Mouse (Mus musculus): ENCODE results near the gene Ankrd13a. TPM values are rescaled to one million over a fixed set of nuclear protein-coding genes. Genes with fewer than 3 reads are reported as not detected.

Gene Ankrd13a
- 54.6 and 74.8 TPM in 2 replicates for polyA plus RNA-seq (2012; rRNA removed; ENCODE audit: low replicate concordance)

DNA sequence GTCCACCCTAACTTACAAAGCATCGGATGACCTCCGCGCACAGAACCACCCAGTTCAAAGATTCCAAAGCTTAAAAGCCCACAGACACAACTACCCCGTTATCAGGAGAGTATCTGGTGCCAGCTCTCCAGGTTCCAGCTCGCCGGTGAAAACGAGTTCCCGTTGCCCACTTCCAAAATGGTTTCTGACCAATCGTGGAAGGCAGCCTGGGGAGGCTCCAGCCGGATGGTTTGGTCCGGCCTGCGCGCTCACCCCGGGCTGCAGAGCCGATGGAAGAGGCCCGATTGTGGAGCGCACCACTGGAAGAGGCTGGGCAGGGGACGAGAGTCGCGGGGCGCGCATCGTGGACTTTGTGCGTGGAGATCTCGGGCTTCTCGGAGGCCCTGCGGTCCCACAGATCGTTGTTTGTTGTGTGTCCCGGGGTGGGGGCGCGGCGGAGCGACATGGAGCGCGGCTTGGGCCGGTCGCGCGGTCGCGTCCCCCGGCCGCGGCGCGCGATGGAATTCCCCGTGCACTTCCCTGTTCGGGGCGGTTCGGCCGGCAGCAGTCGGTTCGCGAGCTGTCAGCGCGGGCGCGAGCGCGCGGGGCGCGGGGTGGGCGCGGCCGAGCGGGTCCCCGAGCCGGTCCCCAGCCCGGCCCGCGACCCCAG is at the start of gene Ankrd13a:
Ankrd13a (plus strand) TSS at position 275 of the 649 bp plus-strand sequence.

DNA sequence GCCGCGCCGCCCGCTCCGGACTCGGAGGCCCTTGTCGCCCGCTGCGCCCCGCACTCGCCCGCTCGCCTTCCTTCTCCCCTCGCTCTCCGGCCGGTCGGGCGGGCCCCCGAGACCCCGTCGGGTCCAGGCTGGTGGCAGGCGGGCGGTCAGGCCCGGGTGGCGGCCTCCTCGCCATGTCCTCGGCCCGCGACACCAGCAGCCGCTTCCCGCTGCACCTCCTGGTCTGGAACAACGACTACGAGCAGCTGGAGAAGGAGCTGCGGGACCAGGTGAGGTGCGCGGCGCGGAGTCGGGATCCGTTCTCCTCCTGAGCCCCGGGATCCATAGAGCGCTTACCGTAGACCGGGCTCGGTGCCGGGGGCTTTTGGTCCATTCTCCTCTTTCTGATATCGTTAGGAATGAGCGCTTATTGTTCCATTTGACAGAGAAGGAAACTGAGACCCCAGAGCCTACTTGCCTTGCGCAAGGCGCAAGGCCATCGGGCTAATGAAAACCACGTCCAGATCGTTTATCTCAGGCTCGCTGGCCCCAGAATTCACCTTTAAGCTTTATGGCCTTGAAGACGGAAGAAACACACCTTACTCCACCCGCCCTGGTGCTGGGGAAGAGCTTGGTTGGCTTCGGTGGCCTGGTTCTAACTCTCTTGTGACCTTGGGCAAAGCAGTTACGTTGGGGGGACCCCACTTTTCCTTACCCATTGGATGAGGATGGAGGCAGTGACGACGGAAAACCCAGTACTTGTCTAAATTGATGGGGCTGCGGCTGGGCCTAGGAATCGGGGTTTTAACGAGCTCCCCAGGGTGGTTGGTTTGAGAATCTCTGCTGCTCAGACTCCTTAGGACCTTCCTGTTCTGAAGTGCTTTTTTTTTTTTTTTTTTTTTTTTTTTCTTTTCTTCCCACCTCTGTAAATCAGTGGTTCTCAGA is 841 bp downstream of the Ankrd13a start, which contains the start of gene Git2:
Git2 (minus strand) TSS at position 462 of the 924 bp plus-strand sequence.

DNA sequence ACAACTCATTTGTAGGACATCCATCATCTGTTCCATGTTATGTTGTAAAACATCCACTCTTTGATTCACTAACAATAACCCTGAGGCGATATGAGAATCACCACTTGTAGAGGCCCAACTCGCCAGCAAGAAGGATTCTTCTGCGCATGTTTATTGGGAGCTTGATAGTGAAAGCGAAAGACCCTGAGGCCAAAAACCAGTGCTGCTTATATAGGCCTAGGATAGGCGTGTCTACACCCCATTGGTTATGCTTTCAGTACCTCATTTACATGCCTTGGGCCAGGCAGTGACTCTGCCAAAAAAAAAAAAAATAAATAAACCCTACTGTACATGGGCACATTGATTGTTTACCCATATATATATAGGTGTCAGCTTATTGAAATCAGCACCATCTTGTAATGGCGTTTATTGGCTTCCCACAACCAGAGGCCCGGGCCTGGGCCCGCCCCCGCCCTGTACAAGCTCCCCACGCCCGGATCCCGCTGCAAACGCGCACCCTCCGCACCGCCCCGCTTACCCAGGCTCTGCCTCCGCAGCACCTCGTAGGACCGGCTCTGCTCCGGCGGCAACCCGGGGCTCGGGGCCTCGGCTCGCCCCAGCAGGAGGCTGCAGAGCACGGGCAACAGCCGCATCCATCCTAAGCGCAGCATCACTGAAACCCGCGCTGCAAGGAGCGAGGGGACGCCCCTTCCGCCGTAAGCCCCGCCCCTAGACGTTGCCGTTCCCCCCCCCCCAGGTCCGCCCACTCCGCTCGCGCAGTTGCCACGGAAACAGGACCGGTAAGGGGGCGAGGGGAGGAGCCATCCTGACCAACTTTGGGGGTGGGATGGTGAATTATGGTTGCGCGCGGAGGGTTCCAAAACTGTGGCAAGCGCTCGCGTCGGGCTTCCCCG is 48.6 kb downstream of the Ankrd13a start, which contains the start of gene 1500011B03Rik:
1500011B03Rik (minus strand) TSS at position 673 of the 893 bp plus-strand sequence.

DNA sequence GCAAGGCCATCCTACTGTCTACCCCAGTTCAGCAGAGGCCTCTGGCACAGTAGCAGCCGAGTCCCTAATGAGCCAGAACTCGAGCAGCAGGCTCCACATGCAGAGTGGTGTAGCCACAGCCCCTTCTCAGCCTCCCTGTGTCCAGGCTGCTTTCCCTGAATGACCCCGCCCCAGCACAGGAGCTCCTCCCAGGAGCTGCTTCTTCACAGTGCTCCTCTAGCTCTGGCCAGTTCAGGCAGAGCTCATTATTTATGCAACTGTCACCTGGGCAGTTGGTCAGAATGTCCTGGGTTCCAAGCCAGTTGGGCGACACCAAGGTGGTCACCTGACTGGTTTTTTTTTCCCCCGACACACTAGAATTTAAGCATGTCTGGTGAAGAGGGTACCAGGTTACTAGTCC is 78.9 kb downstream of the Ankrd13a start, which contains the start of gene 4930519G04Rik:
4930519G04Rik (plus strand) TSS at position 301 of the 400 bp plus-strand sequence.

Other genes starting within 250 kb of the Ankrd13a start
- 2.7 and 4.3 TPM in 2 replicates for gene Fam222a, start 206.7 kb upstream of the Ankrd13a start, polyA plus RNA-seq (2012; rRNA removed; ENCODE audit: low replicate concordance)
- 18.3 and 19.2 TPM in 2 replicates for gene Trpv4, start 116.3 kb upstream of the Ankrd13a start, polyA plus RNA-seq (2012; rRNA removed; ENCODE audit: low replicate concordance)
- gene Gltp, start 83.7 kb upstream of the Ankrd13a start, polyA plus RNA-seq (2012; rRNA removed; ENCODE audit: low replicate concordance) = 112 and 185 TPM in 2 replicates
- 13.3 and 13.6 TPM in 2 replicates for gene Tchp, start 66.9 kb upstream of the Ankrd13a start, polyA plus RNA-seq (2012; rRNA removed; ENCODE audit: low replicate concordance)
- 67.4 and 80.8 TPM in 2 replicates for gene Git2, start 840 bp downstream of the Ankrd13a start, polyA plus RNA-seq (2012; rRNA removed; ENCODE audit: low replicate concordance)
- 32.1 and 36.0 TPM in 2 replicates for gene 1500011B03Rik, start 48.8 kb downstream of the Ankrd13a start, polyA plus RNA-seq (2012; rRNA removed; ENCODE audit: low replicate concordance)
- not detected in 2 replicates for gene 4930519G04Rik, start 79.0 kb downstream of the Ankrd13a start, polyA plus RNA-seq (2012; rRNA removed; ENCODE audit: low replicate concordance)
- not detected in 2 replicates for gene Gm9936, start 84.0 kb downstream of the Ankrd13a start, polyA plus RNA-seq (2012; rRNA removed; ENCODE audit: low replicate concordance)
- gene Oasl2, start 122.3 kb downstream of the Ankrd13a start, polyA plus RNA-seq (2012; rRNA removed; ENCODE audit: low replicate concordance) = 9.2 and 27.5 TPM in 2 replicates
- 10.2 and 12.7 TPM in 2 replicates for gene Oasl1, start 148.6 kb downstream of the Ankrd13a start, polyA plus RNA-seq (2012; rRNA removed; ENCODE audit: low replicate concordance)
- gene 2210016L21Rik, start 167.5 kb downstream of the Ankrd13a start, polyA plus RNA-seq (2012; rRNA removed; ENCODE audit: low replicate concordance) = 15.6 and 18.0 TPM in 2 replicates
- 0.17 TPM in 1 of 2 replicates, not detected in the other for gene Hnf1a, start 196.4 kb downstream of the Ankrd13a start, polyA plus RNA-seq (2012; rRNA removed; ENCODE audit: low replicate concordance)
- gene Sppl3, start 236.5 kb downstream of the Ankrd13a start, polyA plus RNA-seq (2012; rRNA removed; ENCODE audit: low replicate concordance) = 60.9 and 73.7 TPM in 2 replicates

Measured in mammary gland, adult 2 months (tissue).